Mouse (Mus musculus): Measurements from ENCODE around the gene Kat5. TPM values are rescaled to one million over a fixed set of nuclear protein-coding genes. Genes with fewer than 3 reads are reported as not detected.

Gene Kat5
- polyA plus RNA-seq, 1 experiment from 2014 or later = 60.1 TPM

DNA sequence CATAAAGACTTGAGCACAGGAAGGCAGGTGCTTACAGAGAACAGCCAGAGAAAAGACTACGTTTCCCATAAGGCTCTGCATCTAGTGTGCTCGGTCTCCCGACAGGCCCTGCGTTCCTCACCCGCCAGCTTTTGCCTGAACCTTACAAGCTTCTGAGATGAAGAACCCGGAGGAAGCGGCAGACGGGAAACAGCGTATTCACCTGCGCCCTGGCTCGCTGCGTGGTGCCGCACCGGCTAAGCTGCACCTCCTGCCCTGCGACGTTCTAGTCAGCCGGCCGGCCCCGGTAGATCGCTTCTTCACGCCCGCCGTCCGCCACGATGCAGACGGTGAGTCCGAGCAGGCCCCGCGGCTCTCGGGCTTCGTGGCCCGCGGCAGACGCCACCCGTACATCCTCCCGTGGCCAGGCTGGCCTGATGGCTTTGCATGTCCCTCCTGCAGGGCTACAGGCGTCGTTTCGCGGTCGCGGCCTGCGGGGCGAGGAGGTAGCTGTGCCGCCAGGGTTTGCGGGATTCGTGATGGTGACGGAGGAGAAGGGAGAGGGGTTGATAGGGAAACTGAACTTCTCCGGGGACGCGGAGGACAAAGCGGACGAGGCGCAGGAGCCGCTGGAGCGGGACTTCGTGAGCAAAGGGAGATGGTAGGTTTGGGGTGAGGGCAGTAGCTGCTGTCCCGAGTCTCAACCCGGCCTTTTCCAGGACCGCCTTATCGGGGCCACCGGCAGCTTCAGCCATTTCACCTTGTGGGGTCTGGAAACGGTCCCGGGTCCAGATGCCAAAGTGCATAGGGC lies 8.1 kb downstream of the Kat5 start, which contains the start of gene Rnaseh2c:
Rnaseh2c (plus strand) TSS at position 122 of the 790 bp plus-strand sequence.
- peak within 1 kb of the TSS; percentile 96 for H3K9ac ChIP-seq (replicated peaks)
- H3K4me1 ChIP-seq (replicated peaks) = peaks cover 13% of the 10 kb centered on the region
- ATAC-seq (ENCODE audit: insufficient number of reproducible peaks, insufficient read depth, low FRiP score, low TSS enrichment, low read depth) = peak; percentile 69; the same call in 1 of the 2 replicates
- under 1% methylated on average over 64 of the region's 64 CpGs for WGBS
- H3K27ac ChIP-seq = peak within 1 kb of the TSS; percentile 90
- no peaks in the 10 kb centered on the region for H3K9me3 ChIP-seq
- peak within 1 kb of the TSS; percentile 97 for H3K4me3 ChIP-seq (replicated peaks)
- no peaks in the 10 kb centered on the region for H3K27me3 ChIP-seq
- peaks cover 41% of the 10 kb centered on the region for H3K36me3 ChIP-seq
- H3K4me2 ChIP-seq = peak within 1 kb of the TSS; percentile 90

DNA sequence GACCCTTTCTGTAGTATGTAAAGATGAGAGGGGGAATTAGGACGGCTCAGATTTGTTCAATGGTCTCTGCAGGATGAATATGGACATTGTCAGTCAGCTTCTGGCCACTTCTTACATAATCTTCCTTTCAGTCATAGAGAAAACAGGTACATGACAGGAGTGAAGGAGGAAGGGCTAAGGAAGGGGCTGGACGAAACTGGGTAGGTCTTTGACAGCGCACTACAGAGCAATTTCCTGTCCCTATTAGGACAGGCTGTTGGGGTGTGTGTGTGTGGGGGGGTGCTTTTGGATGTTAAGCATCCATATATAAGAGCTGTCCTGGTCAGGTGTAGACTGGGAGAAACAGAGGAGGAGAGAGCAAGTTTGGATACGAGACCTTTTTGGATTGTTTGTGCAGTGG lies 10.8 kb downstream of the Kat5 start:
- Histone ChIP-seq H3K27me3 (no peaks in the 10 kb centered on the region), H3K9ac (replicated peaks) (no peak overlapping the region), H3K4me2 (no peak overlapping the region), H3K9me3 (no peaks in the 10 kb centered on the region), H3K4me1 (replicated peaks) (peaks cover 13% of the 10 kb centered on the region), H3K36me3 (peaks cover 14% of the 10 kb centered on the region), H3K4me3 (replicated peaks) (no peak overlapping the region), H3K27ac (no peak overlapping the region)
- ATAC-seq (ENCODE audit: insufficient number of reproducible peaks, insufficient read depth, low FRiP score, low TSS enrichment, low read depth) = no peak
- 73% methylated on average over 4 of the region's 4 CpGs for WGBS

DNA sequence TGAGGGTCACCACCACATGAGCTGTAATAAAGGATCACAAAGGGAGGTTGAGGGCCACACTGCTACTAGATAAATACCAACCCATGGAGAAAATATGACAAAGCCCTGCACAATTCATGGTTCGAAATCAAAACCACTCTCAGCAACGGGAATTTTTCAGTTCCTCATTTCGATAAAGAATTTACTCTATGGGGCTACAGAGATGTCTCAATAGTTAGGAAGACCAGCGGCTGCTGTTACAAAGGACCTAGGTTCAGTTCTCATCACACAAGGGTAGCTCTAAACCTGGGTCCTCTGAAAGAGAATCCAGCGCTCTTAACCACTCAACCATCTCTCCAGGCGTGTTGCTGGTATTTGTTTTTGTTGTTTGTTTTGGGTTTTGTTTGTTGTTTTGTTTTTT lies 18.1 kb downstream of the Kat5 start:
- Histone ChIP-seq H3K27ac (no peak overlapping the region), H3K27me3 (no peaks in the 10 kb centered on the region), H3K9ac (replicated peaks) (no peak overlapping the region), H3K4me2 (no peak overlapping the region), H3K4me3 (replicated peaks) (no peak overlapping the region), H3K4me1 (replicated peaks) (no peaks in the 10 kb centered on the region), H3K9me3 (no peaks in the 10 kb centered on the region), H3K36me3 (no peaks in the 10 kb centered on the region)
- WGBS = 89% methylated on average over 6 of the region's 6 CpGs
- ATAC-seq (ENCODE audit: insufficient number of reproducible peaks, insufficient read depth, low FRiP score, low TSS enrichment, low read depth) = no peak

DNA sequence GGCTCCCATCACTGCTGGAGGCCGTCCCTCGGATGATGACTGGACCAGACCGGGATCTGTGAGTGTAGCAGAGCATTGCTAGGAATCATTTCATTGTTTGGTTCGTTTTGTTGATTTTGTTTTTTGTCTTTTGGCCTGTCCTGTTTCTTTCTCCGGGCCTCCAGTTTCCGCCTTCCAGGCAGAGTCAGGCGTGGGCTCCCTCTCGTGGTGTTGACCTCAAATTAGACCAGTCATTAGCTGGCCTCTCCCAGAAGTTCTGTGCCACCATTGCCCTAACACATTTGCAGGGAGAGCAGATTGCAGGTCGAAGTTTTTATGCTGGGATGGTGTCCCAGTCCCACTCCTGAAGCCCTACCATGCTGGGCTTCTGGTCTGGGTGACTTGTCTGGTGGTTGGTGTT lies 20.9 kb downstream of the Kat5 start:
- H3K9me3 ChIP-seq = no peaks in the 10 kb centered on the region
- no peak overlapping the region for H3K9ac ChIP-seq (replicated peaks)
- H3K4me3 ChIP-seq (replicated peaks) = no peak overlapping the region
- no peaks in the 10 kb centered on the region for H3K4me1 ChIP-seq (replicated peaks)
- no peak overlapping the region for H3K4me2 ChIP-seq
- no peak overlapping the region for H3K27ac ChIP-seq
- H3K27me3 ChIP-seq = 0 out of 2 replicates have a peak, but pooled peaks cover 8% of the 10 kb centered on the region
- no peak for ATAC-seq (ENCODE audit: insufficient number of reproducible peaks, insufficient read depth, low FRiP score, low TSS enrichment, low read depth)
- 75% methylated on average over 9 of the region's 9 CpGs for WGBS
- H3K36me3 ChIP-seq = no peaks in the 10 kb centered on the region

DNA sequence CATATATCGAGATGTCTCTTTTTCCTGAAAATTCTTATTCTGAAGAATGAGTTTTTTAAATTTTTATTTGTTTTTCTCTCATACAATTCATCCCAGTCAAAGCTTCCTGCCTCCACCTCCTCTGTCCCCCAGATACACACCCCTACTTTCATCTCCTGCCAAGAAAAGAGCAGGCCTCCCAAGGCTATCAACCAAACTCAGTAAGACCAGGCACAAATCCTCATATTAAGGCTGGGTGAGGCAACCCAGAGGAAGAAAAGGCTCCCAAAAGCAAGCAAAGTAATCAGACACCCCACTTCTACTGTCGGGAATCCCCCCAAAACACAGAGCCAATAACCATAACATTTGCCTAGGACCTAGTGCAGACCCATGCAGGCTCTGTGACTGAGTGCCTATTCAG lies 28.0 kb downstream of the Kat5 start:
- Histone ChIP-seq H3K4me2 (no peak overlapping the region), H3K9me3 (no peaks in the 10 kb centered on the region), H3K9ac (replicated peaks) (no peak overlapping the region), H3K27me3 (peaks cover 15% of the 10 kb centered on the region; the same call in 1 of the 2 replicates), H3K36me3 (no peaks in the 10 kb centered on the region), H3K4me1 (replicated peaks) (no peaks in the 10 kb centered on the region), H3K4me3 (replicated peaks) (no peak overlapping the region), H3K27ac (no peak overlapping the region)
- ATAC-seq (ENCODE audit: insufficient number of reproducible peaks, insufficient read depth, low FRiP score, low TSS enrichment, low read depth) = no peak
- 82% methylated on average over 2 of the region's 2 CpGs for WGBS

DNA sequence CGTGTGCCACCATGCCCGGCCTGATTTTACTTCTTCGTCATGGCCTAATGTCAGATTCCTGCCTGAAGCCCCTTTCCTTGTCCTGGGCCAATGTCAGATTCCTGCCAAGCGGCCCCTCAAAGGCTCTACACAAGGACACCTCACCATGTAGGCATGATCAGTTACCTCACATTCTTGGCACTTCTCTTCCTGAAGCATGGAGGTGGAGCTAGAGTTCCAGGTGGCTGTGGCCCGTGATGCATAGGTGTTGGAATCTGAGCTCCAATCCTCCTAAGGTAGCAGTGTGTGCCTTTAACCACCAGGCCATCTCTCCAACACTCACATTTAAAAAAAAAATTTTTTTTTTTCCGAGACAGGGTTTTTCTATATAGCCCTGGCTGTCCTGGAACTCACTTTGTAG lies 29.3 kb downstream of the Kat5 start:
- no peak overlapping the region for H3K4me2 ChIP-seq
- H3K9me3 ChIP-seq = no peaks in the 10 kb centered on the region
- H3K9ac ChIP-seq (replicated peaks) = no peak overlapping the region
- H3K36me3 ChIP-seq = no peaks in the 10 kb centered on the region
- no peak for ATAC-seq (ENCODE audit: insufficient number of reproducible peaks, insufficient read depth, low FRiP score, low TSS enrichment, low read depth)
- 86% methylated on average over 6 of the region's 6 CpGs for WGBS
- H3K4me3 ChIP-seq (replicated peaks) = no peak overlapping the region
- H3K27me3 ChIP-seq = peaks cover 15% of the 10 kb centered on the region; the same call in 1 of the 2 replicates
- H3K4me1 ChIP-seq (replicated peaks) = no peaks in the 10 kb centered on the region
- no peak overlapping the region for H3K27ac ChIP-seq

DNA sequence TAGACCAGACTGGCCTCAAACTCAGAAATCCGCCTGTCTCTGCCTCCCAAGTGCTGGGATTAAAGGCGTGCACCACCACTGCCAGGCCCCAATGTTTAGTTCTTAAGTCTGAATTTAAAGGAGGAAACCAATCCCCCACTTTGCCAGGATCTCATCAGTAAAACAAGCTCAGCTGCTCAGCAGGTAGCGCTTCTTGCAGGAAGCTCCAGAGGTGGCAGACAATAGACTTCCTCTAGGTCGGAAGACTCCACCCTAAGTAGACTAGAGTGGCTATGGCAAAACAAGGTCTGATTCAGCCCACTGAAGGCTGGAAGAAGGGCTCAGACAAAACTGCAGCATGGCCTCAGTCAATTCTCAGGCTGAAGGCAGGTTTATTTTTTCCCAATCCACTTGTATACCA lies 30.1 kb downstream of the Kat5 start:
- no peak for ATAC-seq (ENCODE audit: insufficient number of reproducible peaks, insufficient read depth, low FRiP score, low TSS enrichment, low read depth)
- Histone ChIP-seq H3K27ac (no peak overlapping the region), H3K4me2 (no peak overlapping the region), H3K36me3 (no peaks in the 10 kb centered on the region), H3K27me3 (peaks cover 9% of the 10 kb centered on the region; the same call in 1 of the 2 replicates), H3K4me3 (replicated peaks) (no peak overlapping the region), H3K9ac (replicated peaks) (no peak overlapping the region), H3K4me1 (replicated peaks) (no peaks in the 10 kb centered on the region), H3K9me3 (no peaks in the 10 kb centered on the region)
- WGBS = 74% methylated on average over 4 of the region's 4 CpGs

DNA sequence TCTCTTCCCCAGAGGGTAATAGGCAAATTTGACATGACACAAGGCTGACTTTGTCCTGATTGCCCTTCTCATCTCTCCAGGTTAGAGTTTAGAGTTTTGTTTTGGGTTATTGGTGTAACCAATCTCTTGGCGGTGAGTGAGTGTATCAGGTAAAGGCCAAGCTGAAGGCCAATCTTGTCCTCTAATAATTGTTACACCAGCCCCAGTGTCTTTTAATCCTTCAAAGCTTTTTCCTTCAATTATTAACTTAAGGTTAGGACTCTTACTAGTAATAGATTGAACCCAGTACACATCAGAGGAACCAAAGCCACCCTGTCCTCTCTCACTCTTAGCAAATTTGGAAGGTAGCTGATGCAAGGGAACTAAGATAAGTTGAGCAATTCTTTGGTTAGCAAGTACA lies 34.7 kb downstream of the Kat5 start:
- 94% methylated on average over 1 of the region's 1 CpGs for WGBS
- no peak for ATAC-seq (ENCODE audit: insufficient number of reproducible peaks, insufficient read depth, low FRiP score, low TSS enrichment, low read depth)
- no peaks in the 10 kb centered on the region for H3K9me3 ChIP-seq

DNA sequence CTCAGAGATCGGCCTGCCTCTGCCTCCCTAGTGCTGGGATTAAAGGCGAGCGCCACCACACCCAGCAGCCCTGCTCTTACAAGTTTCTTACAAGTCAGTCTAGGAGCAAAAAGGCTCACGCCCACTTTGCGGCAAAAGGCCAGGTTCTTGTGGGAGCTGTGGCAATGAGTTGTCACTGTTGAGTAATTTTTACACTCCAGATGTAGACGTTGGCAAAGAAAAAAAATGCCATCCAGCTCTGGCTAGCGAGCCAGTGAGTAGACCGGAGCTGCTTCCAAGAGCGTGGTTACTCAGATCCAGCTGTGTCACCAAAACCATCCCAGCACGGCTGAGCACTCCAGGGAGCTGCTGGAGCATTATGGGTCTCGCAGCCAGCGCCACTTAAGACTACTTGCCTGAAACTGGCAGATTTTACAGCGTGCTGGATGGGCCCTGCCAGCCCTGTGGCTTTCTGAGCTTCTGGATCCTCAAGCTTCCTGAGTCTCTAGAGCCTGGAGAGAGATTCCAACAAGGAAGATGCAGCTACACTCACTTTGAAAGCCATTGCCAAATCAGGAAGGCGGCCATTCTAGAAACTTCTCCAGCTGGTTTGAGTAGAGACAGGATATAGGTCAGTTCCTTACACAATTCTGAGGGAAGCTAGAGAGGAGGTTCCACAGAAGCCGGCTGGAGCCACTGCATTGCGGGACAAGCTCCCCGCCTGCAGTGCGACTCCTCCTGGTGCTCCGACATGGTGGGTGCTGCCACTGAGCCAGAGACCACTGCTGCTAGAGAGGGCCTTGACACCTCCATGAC lies 37.5 kb downstream of the Kat5 start:
- 85% methylated on average over 19 of the region's 19 CpGs for WGBS
- no peak overlapping the region for H3K27ac ChIP-seq
- no peaks in the 10 kb centered on the region for H3K9me3 ChIP-seq
- no peak overlapping the region for H3K4me3 ChIP-seq (replicated peaks)
- H3K9ac ChIP-seq (replicated peaks) = no peak overlapping the region
- no peak for ATAC-seq (ENCODE audit: insufficient number of reproducible peaks, insufficient read depth, low FRiP score, low TSS enrichment, low read depth)
- no peaks in the 10 kb centered on the region for H3K36me3 ChIP-seq
- peaks cover 18% of the 10 kb centered on the region for H3K27me3 ChIP-seq
- H3K4me2 ChIP-seq = no peak overlapping the region
- peaks cover 13% of the 10 kb centered on the region for H3K4me1 ChIP-seq (replicated peaks)

More for the DNA sequence above, 34.7 kb downstream of the Kat5 start:
- Histone ChIP-seq H3K36me3 (no peaks in the 10 kb centered on the region), H3K4me1 (replicated peaks) (no peaks in the 10 kb centered on the region), H3K4me3 (replicated peaks) (no peak overlapping the region), H3K27me3 (peaks cover 10% of the 10 kb centered on the region; the same call in 1 of the 2 replicates), H3K4me2 (no peak overlapping the region), H3K27ac (no peak overlapping the region), H3K9ac (replicated peaks) (no peak overlapping the region)

DNA sequence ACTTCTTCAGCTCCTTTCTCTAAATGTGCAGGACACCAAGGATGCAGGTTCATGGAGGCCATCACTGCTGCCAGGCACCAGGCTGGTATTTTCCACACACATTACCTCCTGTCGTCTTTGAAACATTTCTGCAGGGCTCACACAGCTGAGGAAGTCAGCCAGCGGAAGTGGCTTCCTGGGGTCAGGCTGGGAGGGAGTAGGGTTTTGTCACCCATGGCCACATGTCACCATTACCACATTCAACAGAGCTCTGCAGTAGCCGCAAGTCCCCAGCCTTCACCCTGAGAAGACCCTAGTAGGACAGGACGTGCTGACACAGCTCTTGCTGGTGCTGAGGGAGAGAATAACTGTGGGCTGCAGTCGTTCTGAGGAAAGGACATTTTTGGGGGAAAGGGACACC lies 38.2 kb downstream of the Kat5 start:
- H3K4me3 ChIP-seq (replicated peaks) = no peak overlapping the region
- no peak overlapping the region for H3K4me2 ChIP-seq
- H3K36me3 ChIP-seq = no peaks in the 10 kb centered on the region
- 72% methylated on average over 5 of the region's 5 CpGs for WGBS
- peaks cover 22% of the 10 kb centered on the region for H3K27me3 ChIP-seq
- ATAC-seq (ENCODE audit: insufficient number of reproducible peaks, insufficient read depth, low FRiP score, low TSS enrichment, low read depth) = no peak
- H3K4me1 ChIP-seq (replicated peaks) = peaks cover 20% of the 10 kb centered on the region
- H3K9me3 ChIP-seq = no peaks in the 10 kb centered on the region
- H3K27ac ChIP-seq = no peak overlapping the region
- no peak overlapping the region for H3K9ac ChIP-seq (replicated peaks)

All from limb, embryonic 12.5 days (tissue).